Mouse (Mus musculus): ENCODE measurements around the gene Ino80d.

The Ino80d gene

GRCm38 (mm10) chr1:62991021-62991420, 123.4 kb downstream of the Ino80d start:
- no peak for DNase-seq (ENCODE audit: low read depth)

- DNase-seq (ENCODE audit: low read depth) = no peak
These were observed 126.9 kb downstream of the Ino80d start for GRCm38 (mm10) chr1:62987561-62987960.

- peak; percentile 40 for DNase-seq (ENCODE audit: low read depth)
These were observed 128.2 kb downstream of the Ino80d start for GRCm38 (mm10) chr1:62986267-62986666.

GRCm38 (mm10) chr1:62984566-62984965, 129.9 kb downstream of the Ino80d start:
- no peak for DNase-seq (ENCODE audit: low read depth)

- DNase-seq (ENCODE audit: low read depth) = no peak
These were observed 137.7 kb downstream of the Ino80d start for GRCm38 (mm10) chr1:62976742-62977141.

- no peak for DNase-seq (ENCODE audit: low read depth)
These were observed 147.6 kb downstream of the Ino80d start for GRCm38 (mm10) chr1:62966885-62967284.

- DNase-seq (ENCODE audit: low read depth) = no peak
These were observed 150.2 kb downstream of the Ino80d start for GRCm38 (mm10) chr1:62964291-62964690.

- no peak for DNase-seq (ENCODE audit: low read depth)
These were observed 157.4 kb downstream of the Ino80d start for GRCm38 (mm10) chr1:62956942-62957645.

- DNase-seq (ENCODE audit: low read depth) = no peak
These were observed 157.9 kb downstream of the Ino80d start for GRCm38 (mm10) chr1:62956526-62956925.

- DNase-seq (ENCODE audit: low read depth) = no peak
These were observed 159.1 kb downstream of the Ino80d start for GRCm38 (mm10) chr1:62955340-62955739.

GRCm38 (mm10) chr1:62953036-62953435, 161.4 kb downstream of the Ino80d start:
- no peak for DNase-seq (ENCODE audit: low read depth)

- DNase-seq (ENCODE audit: low read depth) = no peak
These were observed 162.1 kb downstream of the Ino80d start for GRCm38 (mm10) chr1:62952319-62952718.

GRCm38 (mm10) chr1:62951067-62951809, 163.2 kb downstream of the Ino80d start:
- DNase-seq (ENCODE audit: low read depth) = no peak

- DNase-seq (ENCODE audit: low read depth) = no peak
These were observed 163.9 kb downstream of the Ino80d start for GRCm38 (mm10) chr1:62950526-62950925.

GRCm38 (mm10) chr1:62947807-62948206, 166.7 kb downstream of the Ino80d start:
- no peak for DNase-seq (ENCODE audit: low read depth)

GRCm38 (mm10) chr1:62946987-62947386, 167.5 kb downstream of the Ino80d start:
- DNase-seq (ENCODE audit: low read depth) = no peak

- DNase-seq (ENCODE audit: low read depth) = no peak
These were observed 179.6 kb downstream of the Ino80d start for GRCm38 (mm10) chr1:62934752-62935329.

- no peak for DNase-seq (ENCODE audit: low read depth)
These were observed 180.4 kb downstream of the Ino80d start for GRCm38 (mm10) chr1:62934100-62934513.

GRCm38 (mm10) chr1:62933288-62934099, 181.0 kb downstream of the Ino80d start:
- DNase-seq (ENCODE audit: low read depth) = no peak

- peak; percentile 31 for DNase-seq (ENCODE audit: low read depth)
These were observed 185.0 kb downstream of the Ino80d start for GRCm38 (mm10) chr1:62929477-62929876.

GRCm38 (mm10) chr1:62919219-62919618, 195.2 kb downstream of the Ino80d start:
- no peak for DNase-seq (ENCODE audit: low read depth)

GRCm38 (mm10) chr1:62916609-62917008, 197.9 kb downstream of the Ino80d start:
- no peak for DNase-seq (ENCODE audit: low read depth)

Measured in c-Kit-positive CD71-negative TER-119-negative erythroid progenitor cells, embryonic 14.5 days (primary cell).